Mouse (Mus musculus): Measurements from ENCODE around the gene Ift27.

DNA sequence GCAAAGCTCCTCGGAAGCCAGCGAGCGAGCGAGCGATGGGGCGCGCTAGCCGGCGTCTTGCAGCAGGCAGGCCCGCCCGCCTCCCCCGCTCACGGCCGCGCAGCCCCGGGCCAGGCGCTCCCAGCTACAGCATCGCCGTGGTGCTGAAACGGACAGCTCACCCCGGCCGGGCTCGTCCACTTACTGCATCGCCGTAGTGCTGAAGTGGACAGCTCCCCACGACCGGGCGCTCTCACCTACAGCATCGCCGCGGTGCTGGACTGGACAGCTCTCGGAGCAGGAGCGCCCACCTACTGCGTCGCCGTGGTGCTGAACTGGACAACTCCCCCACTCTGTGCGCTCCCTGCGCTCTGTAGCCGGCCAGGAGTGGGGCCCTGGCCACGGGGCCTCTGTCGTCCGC is 54.2 kb downstream of the Ift27 start, which contains the start of gene Cacng2:
- TF ChIP-seq POLR2A (IDR thresholded peaks at IDR 0.05; ENCODE audit: control insufficient read depth, low read depth, low read length) = no peak
- no peak for TF ChIP-seq CTCF (IDR thresholded peaks at IDR 0.05; ENCODE audit: control insufficient read depth, insufficient read depth, insufficient replicate concordance, low read depth, low read length)

All from testis, adult 2 months (tissue).